Mouse (Mus musculus) hindbrain, embryonic 11.5 days (tissue): ENCODE measurements at regions not wholly inside any gene's neighbourhood (a gene's known extent, or its start where the extent isn't known, plus 50 kb on each side); places are given as distances from the start of the nearest gene placed in this dataset.

Experiments used
- ATAC-seq: fragments of 200-750 bp; cut with Nextera tagmentation; 2 replicates; pipeline ENCODE4 v1.8.0; 2017; ENCODE audit warnings: mild to moderate bottlenecking, moderate TSS enrichment, moderate library complexity; ENCODE audit not compliant: low FRiP score
- DNase-seq: peaks from one replicate; pipeline ENCODE4 v3.0.0-alpha.2; 2015; ENCODE audit warnings: low spot score
- H3K27ac ChIP-seq: fragments of 300-500 bp; sonication (generic); 2 replicates; pipeline ENCODE4 v1.5.1; 2014; ENCODE audit warnings: mild to moderate bottlenecking, low read depth, low read length
- H3K27me3 ChIP-seq: fragments of 300-500 bp; sonication (generic); 2 replicates; pipeline ENCODE4 v1.6.1; 2014; ENCODE audit warnings: mild to moderate bottlenecking, low read length, moderate library complexity, mixed read lengths; ENCODE audit not compliant: control insufficient read depth, insufficient read depth
- H3K36me3 ChIP-seq: fragments of 300-500 bp; sonication (generic); 2 replicates; pipeline ENCODE4 v1.6.1; 2014; ENCODE audit warnings: mild to moderate bottlenecking, low read length, moderate library complexity, mixed read lengths; ENCODE audit not compliant: control insufficient read depth, insufficient read depth
- H3K4me1 ChIP-seq: fragments of 300-500 bp; sonication (generic); replicated peaks from 2 replicates; pipeline ENCODE4 v1.6.1; 2014; ENCODE audit warnings: low read length, mixed read lengths; ENCODE audit not compliant: control insufficient read depth, insufficient read depth
- H3K4me2 ChIP-seq: fragments of 300-500 bp; sonication (generic); replicated peaks from 2 replicates; pipeline ENCODE4 v1.6.1; 2014; ENCODE audit warnings: mild to moderate bottlenecking, low read depth, low read length
- H3K4me3 ChIP-seq: fragments of 300-500 bp; sonication (generic); 2 replicates; pipeline ENCODE4 v1.5.1; 2014; ENCODE audit warnings: low read depth, low read length
- H3K9ac ChIP-seq: fragments of 300-500 bp; sonication (generic); 2 replicates; pipeline ENCODE4 v1.6.1; 2014; ENCODE audit warnings: low read depth, low read length
- H3K9me3 ChIP-seq: fragments of 300-500 bp; sonication (generic); 2 replicates; pipeline ENCODE4 v1.6.1; 2016; ENCODE audit warnings: low read length; ENCODE audit not compliant: control insufficient read depth
- WGBS: fragments of 180-500 bp; shearing (Covaris S2); extraction: QIAGEN DNeasy Blood & Tissue Kit; methylation state at CpG from one replicate; pipeline ENCODE4 v1.1.7; 2014; 5-methylcytosine and 5-hydroxymethylcytosine counted together

DNA sequence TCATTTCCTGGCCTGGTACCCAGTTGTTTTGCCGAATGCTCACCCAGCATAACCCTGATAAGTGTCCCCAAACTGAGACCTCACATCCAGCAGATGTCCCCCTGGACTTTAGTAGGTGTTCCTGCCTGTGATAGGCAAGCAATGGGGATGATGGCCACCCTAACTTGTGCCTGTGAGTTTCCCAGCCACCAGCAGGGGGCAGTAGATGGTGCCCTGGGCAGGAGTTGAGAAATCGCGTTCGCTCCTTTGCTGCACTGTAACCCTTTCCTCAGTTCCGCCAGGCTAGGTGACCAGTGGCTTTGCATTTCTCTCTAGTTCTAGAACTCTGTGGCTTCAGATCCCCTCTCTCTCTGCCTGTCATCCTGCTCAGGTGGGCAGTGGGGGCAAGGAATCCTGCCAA lies 137.9 kb upstream of the Zc3h12a start:
- no peak overlapping the region for H3K4me2 ChIP-seq
- H3K27me3 ChIP-seq: no peaks in the 10 kb centered on the region
- H3K27ac ChIP-seq: no peak overlapping the region
- no peak for ATAC-seq
- WGBS: 25% methylated on average over 5 of the region's 5 CpGs
- no peaks in the 10 kb centered on the region for H3K9me3 ChIP-seq
- H3K4me1 ChIP-seq: no peaks in the 10 kb centered on the region
- H3K36me3 ChIP-seq: no peaks in the 10 kb centered on the region
- peak; percentile 78 for DNase-seq
- no peak overlapping the region for H3K9ac ChIP-seq
- no peak overlapping the region for H3K4me3 ChIP-seq

GRCm38 (mm10) chr4:125265065-125265464 lies 137.4 kb upstream of the Zc3h12a start:
- H3K4me1 ChIP-seq: no peaks in the 10 kb centered on the region
- 50% methylated on average over 7 of the region's 7 CpGs for WGBS
- ATAC-seq (no peak), DNase-seq (peak; percentile 40)
- H3K4me2 ChIP-seq: no peak overlapping the region
- H3K27ac ChIP-seq: no peak overlapping the region
- no peak overlapping the region for H3K4me3 ChIP-seq
- no peak overlapping the region for H3K9ac ChIP-seq
- H3K27me3 ChIP-seq: no peaks in the 10 kb centered on the region
- no peaks in the 10 kb centered on the region for H3K36me3 ChIP-seq
- H3K9me3 ChIP-seq: no peaks in the 10 kb centered on the region

GRCm38 (mm10) chr4:125261547-125261946 lies 133.9 kb upstream of the Zc3h12a start:
- no peak overlapping the region for H3K9ac ChIP-seq
- DNase-seq (no peak), ATAC-seq (no peak)
- no peaks in the 10 kb centered on the region for H3K9me3 ChIP-seq
- H3K27ac ChIP-seq: no peak overlapping the region
- WGBS: 59% methylated on average over 8 of the region's 8 CpGs
- no peaks in the 10 kb centered on the region for H3K4me1 ChIP-seq
- H3K4me2 ChIP-seq: no peak overlapping the region
- H3K4me3 ChIP-seq: no peak overlapping the region
- no peaks in the 10 kb centered on the region for H3K27me3 ChIP-seq
- H3K36me3 ChIP-seq: no peaks in the 10 kb centered on the region

DNA sequence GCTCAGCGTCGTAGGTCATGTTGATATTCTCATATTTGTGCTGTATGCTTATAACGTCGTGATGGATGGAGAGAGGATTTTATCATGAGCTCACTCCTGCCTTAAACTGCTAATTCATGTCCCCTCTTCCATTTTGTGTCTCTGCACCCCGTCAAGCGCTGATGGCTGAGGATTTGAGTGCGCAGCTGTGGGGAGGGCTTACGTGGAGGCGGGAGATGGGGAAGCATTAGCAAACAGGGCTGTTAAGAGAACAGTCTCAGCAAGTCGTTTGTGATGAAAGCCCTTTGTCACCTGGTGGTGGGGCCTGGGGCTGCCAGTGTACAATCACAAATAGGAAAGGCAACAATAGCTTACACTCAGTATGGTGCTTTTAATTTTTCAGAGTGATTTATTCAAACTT lies 131.7 kb upstream of the Zc3h12a start:
- Histone ChIP-seq H3K4me3 (no peak overlapping the region), H3K27ac (no peak overlapping the region), H3K4me1 (no peaks in the 10 kb centered on the region), H3K36me3 (no peaks in the 10 kb centered on the region), H3K4me2 (no peak overlapping the region), H3K9me3 (no peaks in the 10 kb centered on the region), H3K9ac (no peak overlapping the region), H3K27me3 (no peaks in the 10 kb centered on the region)
- no peak for ATAC-seq
- WGBS: 54% methylated on average over 10 of the region's 10 CpGs
- DNase-seq: no peak

DNA sequence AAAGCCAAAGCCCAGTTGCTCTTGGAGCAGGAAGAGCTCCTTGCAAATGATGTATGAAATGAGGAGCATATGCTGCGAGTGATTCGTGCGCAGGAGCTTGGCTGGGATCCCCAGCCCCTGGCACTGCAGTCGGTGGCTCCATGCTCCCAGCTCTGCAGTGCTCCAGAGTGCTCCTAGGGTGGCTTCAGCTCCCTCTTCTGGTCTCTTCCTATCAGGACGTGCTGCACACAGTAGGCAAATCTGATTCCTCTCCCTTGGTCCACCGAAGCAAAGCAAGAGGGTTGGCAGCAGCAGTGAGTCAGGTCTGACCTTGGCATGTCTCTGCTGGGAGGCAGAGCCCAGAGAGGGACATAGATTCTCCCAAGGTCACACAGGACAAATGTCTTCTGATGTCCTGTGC lies 130.3 kb upstream of the Zc3h12a start:
- 57% methylated on average over 6 of the region's 6 CpGs for WGBS
- DNase-seq: no peak
- Histone ChIP-seq H3K36me3 (no peaks in the 10 kb centered on the region), H3K4me1 (no peaks in the 10 kb centered on the region), H3K9ac (no peak overlapping the region), H3K27ac (no peak overlapping the region), H3K4me2 (no peak overlapping the region), H3K9me3 (no peaks in the 10 kb centered on the region), H3K4me3 (no peak overlapping the region), H3K27me3 (no peaks in the 10 kb centered on the region)
- no peak for ATAC-seq

- H3K4me1 ChIP-seq: no peaks in the 10 kb centered on the region
- no peaks in the 10 kb centered on the region for H3K9me3 ChIP-seq
- H3K4me2 ChIP-seq: no peak overlapping the region
- ATAC-seq (no peak), DNase-seq (no peak)
- H3K27me3 ChIP-seq: no peaks in the 10 kb centered on the region
- H3K36me3 ChIP-seq: no peaks in the 10 kb centered on the region
- H3K4me3 ChIP-seq: no peak overlapping the region
- H3K9ac ChIP-seq: no peak overlapping the region
- WGBS: 84% methylated on average over 3 of the region's 3 CpGs
- no peak overlapping the region for H3K27ac ChIP-seq
Observed at GRCm38 (mm10) chr4:125253161-125253560, 125.5 kb upstream of the Zc3h12a start.

DNA sequence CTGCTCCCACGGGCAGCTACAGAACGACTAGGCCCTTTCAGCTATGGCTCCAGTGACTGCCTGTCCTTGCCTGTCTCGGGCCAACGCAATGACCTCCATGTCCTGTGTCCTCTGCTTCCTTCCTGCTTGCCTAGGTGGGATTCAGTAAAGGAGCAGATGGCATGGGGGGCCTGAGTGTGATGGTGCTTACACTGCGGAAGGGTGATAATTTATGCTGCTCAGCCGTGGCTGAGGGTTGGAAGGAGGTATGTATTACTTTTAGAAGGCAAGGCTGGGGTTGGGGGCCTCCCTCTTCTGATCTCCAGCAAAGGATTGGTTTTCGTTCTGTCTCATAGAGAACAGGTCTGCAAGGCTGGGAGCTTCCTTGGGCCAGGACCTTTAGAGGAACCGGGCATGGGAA lies 124.6 kb upstream of the Zc3h12a start:
- Histone ChIP-seq H3K4me2 (no peak overlapping the region), H3K27me3 (no peaks in the 10 kb centered on the region), H3K27ac (no peak overlapping the region), H3K4me3 (no peak overlapping the region), H3K9ac (no peak overlapping the region), H3K9me3 (no peaks in the 10 kb centered on the region), H3K4me1 (no peaks in the 10 kb centered on the region), H3K36me3 (no peaks in the 10 kb centered on the region)
- DNase-seq: no peak
- 71% methylated on average over 8 of the region's 8 CpGs for WGBS
- ATAC-seq: no peak

- ATAC-seq: no peak
- no peak overlapping the region for H3K4me2 ChIP-seq
- no peak overlapping the region for H3K9ac ChIP-seq
- H3K9me3 ChIP-seq: no peaks in the 10 kb centered on the region
- no peaks in the 10 kb centered on the region for H3K36me3 ChIP-seq
- 65% methylated on average over 7 of the region's 7 CpGs for WGBS
- H3K27me3 ChIP-seq: no peaks in the 10 kb centered on the region
- H3K4me1 ChIP-seq: no peaks in the 10 kb centered on the region
- H3K4me3 ChIP-seq: no peak overlapping the region
- no peak overlapping the region for H3K27ac ChIP-seq
- DNase-seq: no peak
Observed at GRCm38 (mm10) chr4:125249061-125249460, 121.4 kb upstream of the Zc3h12a start.

GRCm38 (mm10) chr4:125246171-125246570 lies 118.5 kb upstream of the Zc3h12a start:
- no peak overlapping the region for H3K4me2 ChIP-seq
- H3K36me3 ChIP-seq: no peaks in the 10 kb centered on the region
- H3K9ac ChIP-seq: no peak overlapping the region
- H3K4me3 ChIP-seq: no peak overlapping the region
- no peaks in the 10 kb centered on the region for H3K27me3 ChIP-seq
- H3K27ac ChIP-seq: no peak overlapping the region
- ATAC-seq (no peak), DNase-seq (no peak)
- no peaks in the 10 kb centered on the region for H3K4me1 ChIP-seq
- no peaks in the 10 kb centered on the region for H3K9me3 ChIP-seq
- WGBS: 14% methylated on average over 5 of the region's 5 CpGs
